Mouse (Mus musculus): Measurements from ENCODE around the gene Gm136.

Gene Gm136

DNA sequence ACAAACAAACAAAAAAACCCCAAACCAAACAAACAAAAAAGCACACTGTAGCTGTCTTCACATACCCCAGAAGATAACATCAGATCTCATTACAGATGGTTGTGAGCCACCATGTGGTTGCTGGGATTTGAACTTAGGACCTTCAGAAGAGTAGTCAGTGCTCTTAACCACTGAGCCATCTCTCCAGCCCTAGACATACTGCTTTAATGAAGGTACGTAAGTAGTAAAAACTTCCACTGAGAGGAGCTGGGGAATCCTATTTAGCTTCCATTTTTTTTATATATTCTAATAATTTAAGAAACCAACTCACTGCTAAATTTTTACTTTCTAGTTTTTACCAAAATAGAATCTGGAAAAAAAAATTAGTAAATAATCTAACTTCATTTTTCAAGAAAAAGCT, 41.0 kb downstream of the Gm136 start:
- DNase-seq (ENCODE audit: low read depth, low spot score) = no peak

DNA sequence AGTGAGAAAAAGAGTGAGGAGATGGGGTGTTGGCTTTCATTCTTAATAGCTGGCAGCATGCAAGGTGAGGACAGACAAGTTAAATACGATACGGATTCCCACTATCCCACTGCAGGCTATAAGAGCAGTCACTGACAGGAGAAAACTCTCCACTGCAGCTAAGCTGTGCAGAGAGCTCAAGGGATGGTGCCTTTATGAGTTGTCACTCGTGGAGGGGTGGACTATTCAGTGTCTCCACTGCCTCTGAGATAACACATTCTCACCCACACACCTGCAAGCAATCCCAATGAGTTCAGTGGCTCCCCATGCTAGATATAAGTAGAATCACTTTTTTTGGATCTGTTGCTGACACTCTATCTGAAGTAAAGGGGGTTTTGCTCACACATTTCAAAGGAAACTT, 47.9 kb downstream of the Gm136 start:
- no peak for DNase-seq (ENCODE audit: low read depth, low spot score)

GRCm38 (mm10) chr4:34707248-34707647, 48.8 kb downstream of the Gm136 start:
- DNase-seq (ENCODE audit: low read depth, low spot score) = no peak

- no peak for DNase-seq (ENCODE audit: low read depth, low spot score)
These were observed 53.0 kb downstream of the Gm136 start for GRCm38 (mm10) chr4:34703029-34703428.

DNA sequence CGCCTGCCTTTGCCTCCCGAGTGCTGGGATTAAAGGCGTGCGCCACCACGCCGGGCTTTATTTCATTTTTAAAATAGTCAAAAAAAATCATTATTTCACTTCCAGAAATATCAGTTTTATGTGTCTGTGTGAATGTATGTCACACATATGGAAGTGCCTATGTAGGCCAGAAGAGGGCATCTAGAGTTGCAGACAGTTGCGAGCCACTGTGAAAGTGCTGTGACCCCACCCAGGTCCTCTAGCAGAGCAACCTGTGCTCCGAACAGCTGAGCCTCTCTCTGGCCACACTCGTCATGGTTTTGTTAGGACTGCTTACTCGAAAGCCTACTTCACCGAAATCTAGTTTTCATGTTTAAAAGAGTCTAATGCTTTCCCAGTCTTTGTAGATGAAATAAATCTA, 53.8 kb downstream of the Gm136 start:
- DNase-seq (ENCODE audit: low read depth, low spot score) = no peak

DNA sequence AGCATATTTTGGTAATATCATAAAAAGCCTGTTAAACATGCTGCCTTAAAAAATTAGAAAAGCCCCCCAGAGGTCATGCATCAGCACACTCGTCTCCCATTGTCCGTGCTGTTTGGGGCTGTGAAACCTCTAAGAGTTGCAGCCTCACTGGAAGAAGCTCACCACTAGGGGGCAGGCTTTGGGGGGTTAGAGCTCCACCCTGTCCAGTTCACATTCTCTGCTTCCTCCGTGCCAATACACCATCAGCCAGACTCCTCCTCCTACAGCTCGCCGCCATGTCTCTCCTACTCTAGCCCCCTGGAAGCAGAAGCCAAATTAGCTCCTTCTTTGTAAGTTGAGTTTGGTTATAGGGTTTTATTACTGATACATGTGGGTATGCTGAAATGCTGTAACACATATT, 54.5 kb downstream of the Gm136 start:
- no peak for DNase-seq (ENCODE audit: low read depth, low spot score)

All from brain, embryonic 18.5 days (tissue).